Mouse (Mus musculus): ENCODE results near the gene Gm44579. TPM values are rescaled to one million over a fixed set of nuclear protein-coding genes. Genes with fewer than 3 reads are reported as not detected.

Gene Gm44579
- polyA plus RNA-seq, 1 experiment from 2014 or later: not detected

DNA sequence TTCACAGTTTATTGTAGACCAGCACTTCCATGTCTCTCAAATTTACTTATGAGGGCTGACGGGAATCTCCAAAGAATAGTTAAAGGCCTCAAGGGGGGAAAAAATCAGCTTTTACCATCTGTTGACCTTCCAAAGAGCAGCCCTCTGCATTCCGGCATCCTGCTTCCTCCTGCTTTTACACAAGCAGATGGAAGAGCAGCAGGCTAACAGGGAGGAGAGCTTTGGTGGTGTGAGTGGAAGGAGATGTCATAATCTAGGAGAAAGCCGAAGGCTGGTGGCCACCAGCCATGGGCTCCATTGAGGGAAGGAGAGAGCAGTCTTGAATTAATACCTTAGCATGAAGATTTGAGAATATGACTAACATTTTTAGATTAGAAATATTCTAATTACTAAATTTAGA is 72.4 kb downstream of the Gm44579 start:
- H3K27me3 ChIP-seq (replicated peaks; ENCODE audit: control insufficient read depth, insufficient read depth, low read length): no peaks in the 10 kb centered on the region
- H3K4me1 ChIP-seq (replicated peaks; ENCODE audit: control insufficient read depth, insufficient read depth, low read length): peaks cover 14% of the 10 kb centered on the region
- H3K9me3 ChIP-seq (ENCODE audit: control insufficient read depth, low read length): no peaks in the 10 kb centered on the region
- H3K4me3 ChIP-seq (replicated peaks; ENCODE audit: low read length): no peak overlapping the region
- ATAC-seq: no peak
- WGBS: 92% methylated on average over 3 of the region's 3 CpGs
- H3K4me2 ChIP-seq (ENCODE audit: low read length): no peak overlapping the region
- no peak overlapping the region for H3K9ac ChIP-seq (replicated peaks; ENCODE audit: low read depth, low read length)
- no peak overlapping the region for H3K27ac ChIP-seq (ENCODE audit: low read length)
- no peaks in the 10 kb centered on the region for H3K36me3 ChIP-seq (ENCODE audit: control insufficient read depth, insufficient read depth)

DNA sequence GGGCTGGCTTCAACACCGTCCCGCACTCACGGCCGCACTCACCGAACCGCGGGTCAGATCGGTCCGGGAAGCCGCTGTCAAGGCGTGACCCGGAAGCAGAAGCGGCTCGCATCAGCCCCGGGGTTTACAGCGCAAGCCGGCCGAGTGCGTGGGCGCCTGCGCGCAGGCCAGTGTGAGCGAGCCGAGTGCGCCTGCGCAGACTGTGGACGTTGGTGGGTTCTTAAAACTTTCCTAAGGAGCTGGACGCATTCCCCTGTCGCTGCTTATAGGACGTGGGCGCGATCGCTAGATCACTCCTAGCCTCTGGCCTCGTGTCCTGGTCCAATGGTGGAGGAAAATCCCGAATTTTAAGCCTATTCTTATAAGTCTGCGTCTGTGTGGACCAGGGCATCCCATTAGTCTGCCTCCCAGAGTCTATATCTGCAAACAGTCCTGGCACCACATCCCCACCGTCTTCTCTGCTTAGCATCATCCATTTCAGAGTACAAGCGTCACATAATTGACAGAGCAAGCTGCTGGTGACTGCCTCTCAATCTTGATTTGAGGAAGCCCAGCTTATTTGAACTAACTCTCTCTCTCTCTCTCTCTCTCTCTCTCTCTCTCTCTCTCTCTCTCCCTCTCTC is 75.1 kb downstream of the Gm44579 start:
- H3K27ac ChIP-seq (ENCODE audit: low read length): peak overlapping the region; percentile 42; the same call in 1 of the 2 replicates
- H3K4me3 ChIP-seq (replicated peaks; ENCODE audit: low read length): peak overlapping the region; percentile 86
- no peaks in the 10 kb centered on the region for H3K27me3 ChIP-seq (replicated peaks; ENCODE audit: control insufficient read depth, insufficient read depth, low read length)
- no peaks in the 10 kb centered on the region for H3K9me3 ChIP-seq (ENCODE audit: control insufficient read depth, low read length)
- peaks cover 14% of the 10 kb centered on the region for H3K4me1 ChIP-seq (replicated peaks; ENCODE audit: control insufficient read depth, insufficient read depth, low read length)
- ATAC-seq: peak; percentile 99
- peaks cover 13% of the 10 kb centered on the region for H3K36me3 ChIP-seq (ENCODE audit: control insufficient read depth, insufficient read depth)
- H3K4me2 ChIP-seq (ENCODE audit: low read length): peak overlapping the region; percentile 94
- peak overlapping the region; percentile 94 for H3K9ac ChIP-seq (replicated peaks; ENCODE audit: low read depth, low read length)
- WGBS: under 1% methylated on average over 38 of the region's 38 CpGs

DNA sequence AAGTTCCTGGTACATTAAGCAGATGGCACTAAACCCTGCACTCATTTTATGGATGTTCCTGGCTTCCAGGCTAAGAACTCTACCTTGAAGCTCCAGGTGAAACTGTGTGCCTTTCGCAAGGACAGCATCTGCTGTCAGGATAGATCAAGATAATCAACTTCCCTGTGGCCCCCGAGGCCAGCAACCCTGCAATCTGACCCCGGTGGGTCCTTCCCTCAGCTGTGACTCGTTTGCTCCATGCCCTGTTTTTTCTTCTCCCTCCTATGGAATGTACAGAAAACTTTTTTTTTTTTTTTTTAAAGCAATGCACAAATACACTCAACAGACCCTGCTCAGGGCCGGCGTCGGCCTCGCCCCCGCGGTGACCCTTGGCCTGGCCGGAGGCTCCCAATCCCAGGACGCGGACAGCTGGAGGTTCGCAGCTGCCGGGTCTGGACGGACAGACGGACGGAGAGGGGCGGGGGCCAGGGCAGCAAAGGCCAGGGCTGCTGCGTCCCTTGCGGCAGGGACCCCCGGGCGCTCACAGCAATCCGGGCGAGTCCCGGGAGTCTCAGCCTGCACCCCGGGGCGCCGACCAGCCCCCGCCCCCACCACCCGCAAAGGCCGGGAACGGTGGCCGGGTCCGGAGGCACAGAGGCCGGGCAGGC is 75.8 kb downstream of the Gm44579 start:
- peak overlapping the region; percentile 86 for H3K4me3 ChIP-seq (replicated peaks; ENCODE audit: low read length)
- no peaks in the 10 kb centered on the region for H3K9me3 ChIP-seq (ENCODE audit: control insufficient read depth, low read length)
- peaks cover 17% of the 10 kb centered on the region for H3K36me3 ChIP-seq (ENCODE audit: control insufficient read depth, insufficient read depth)
- H3K27ac ChIP-seq (ENCODE audit: low read length): peak overlapping the region; percentile 42
- under 1% methylated on average over 35 of the region's 36 CpGs for WGBS
- peak; percentile 39 for ATAC-seq
- peak overlapping the region; percentile 94 for H3K4me2 ChIP-seq (ENCODE audit: low read length)
- H3K9ac ChIP-seq (replicated peaks; ENCODE audit: low read depth, low read length): peak overlapping the region; percentile 94
- H3K27me3 ChIP-seq (replicated peaks; ENCODE audit: control insufficient read depth, insufficient read depth, low read length): no peaks in the 10 kb centered on the region
- H3K4me1 ChIP-seq (replicated peaks; ENCODE audit: control insufficient read depth, insufficient read depth, low read length): peaks cover 14% of the 10 kb centered on the region

DNA sequence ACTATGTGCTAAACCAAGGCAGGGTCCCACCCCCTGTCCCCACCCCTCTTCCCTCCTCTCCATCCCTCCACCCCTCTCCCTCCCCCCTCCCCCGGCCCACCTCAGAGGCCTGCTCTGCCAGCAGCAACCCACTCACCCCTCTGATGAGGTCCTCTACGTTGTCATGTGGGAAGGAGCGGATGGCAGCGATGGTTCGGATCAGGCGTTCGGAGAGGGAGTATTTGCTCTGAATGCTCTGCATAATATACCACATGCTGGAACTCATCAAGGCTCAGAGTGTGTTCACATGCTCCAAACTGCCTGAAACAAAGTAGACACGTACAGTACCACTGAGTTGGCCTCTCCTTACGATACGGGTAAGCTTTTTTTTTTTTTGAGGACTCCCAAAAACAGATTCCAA is 78.3 kb downstream of the Gm44579 start:
- Histone ChIP-seq H3K27me3 (replicated peaks; ENCODE audit: control insufficient read depth, insufficient read depth, low read length) (no peaks in the 10 kb centered on the region), H3K4me2 (ENCODE audit: low read length) (no peak overlapping the region), H3K9me3 (ENCODE audit: control insufficient read depth, low read length) (no peaks in the 10 kb centered on the region), H3K4me1 (replicated peaks; ENCODE audit: control insufficient read depth, insufficient read depth, low read length) (peaks cover 14% of the 10 kb centered on the region), H3K4me3 (replicated peaks; ENCODE audit: low read length) (no peak overlapping the region), H3K27ac (ENCODE audit: low read length) (no peak overlapping the region), H3K9ac (replicated peaks; ENCODE audit: low read depth, low read length) (no peak overlapping the region), H3K36me3 (ENCODE audit: control insufficient read depth, insufficient read depth) (peaks cover 17% of the 10 kb centered on the region)
- no peak for ATAC-seq
- WGBS: 85% methylated on average over 10 of the region's 10 CpGs

DNA sequence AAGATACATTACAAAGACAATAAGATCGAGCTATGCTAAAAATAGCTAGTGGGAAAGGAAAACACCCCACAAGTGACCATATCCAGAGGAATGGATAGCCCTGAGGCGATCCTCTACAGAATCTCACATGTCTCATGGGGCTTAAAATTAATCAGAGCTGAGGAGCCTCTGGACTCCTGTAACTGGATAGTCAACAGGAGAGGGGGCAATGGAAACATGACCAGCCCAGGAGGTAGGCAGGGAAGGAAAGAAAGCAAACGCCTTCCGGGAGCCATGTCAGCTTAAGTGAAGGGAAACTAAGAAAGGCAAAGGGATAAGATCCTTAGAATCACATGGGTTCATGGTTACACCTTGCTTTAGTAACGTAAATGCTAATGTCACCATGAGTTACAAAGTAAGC is 80.0 kb downstream of the Gm44579 start:
- Histone ChIP-seq H3K9ac (replicated peaks; ENCODE audit: low read depth, low read length) (no peak overlapping the region), H3K36me3 (ENCODE audit: control insufficient read depth, insufficient read depth) (peaks cover 26% of the 10 kb centered on the region), H3K9me3 (ENCODE audit: control insufficient read depth, low read length) (no peaks in the 10 kb centered on the region), H3K27me3 (replicated peaks; ENCODE audit: control insufficient read depth, insufficient read depth, low read length) (no peaks in the 10 kb centered on the region), H3K4me1 (replicated peaks; ENCODE audit: control insufficient read depth, insufficient read depth, low read length) (peaks cover 11% of the 10 kb centered on the region), H3K27ac (ENCODE audit: low read length) (no peak overlapping the region), H3K4me3 (replicated peaks; ENCODE audit: low read length) (no peak overlapping the region), H3K4me2 (ENCODE audit: low read length) (no peak overlapping the region)
- 94% methylated on average over 5 of the region's 5 CpGs for WGBS
- ATAC-seq: no peak

DNA sequence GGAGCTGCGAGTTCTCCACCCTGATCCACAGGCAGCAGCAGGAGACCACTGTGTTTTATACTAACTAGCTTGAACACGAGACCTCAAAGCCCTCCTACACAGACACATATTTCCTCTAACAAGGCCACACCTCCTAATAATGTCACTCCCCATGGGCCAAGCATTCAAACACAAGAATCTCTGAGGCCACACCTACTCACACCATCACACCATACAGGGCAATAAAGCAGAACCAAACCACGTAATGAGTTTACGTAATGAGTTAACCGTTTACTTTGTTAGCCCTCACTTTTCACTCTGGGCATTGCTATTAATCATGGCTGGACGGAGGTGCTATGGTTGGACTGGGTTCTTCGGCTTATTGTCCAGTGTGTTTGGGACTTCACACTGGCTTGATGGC is 81.0 kb downstream of the Gm44579 start:
- no peaks in the 10 kb centered on the region for H3K27me3 ChIP-seq (replicated peaks; ENCODE audit: control insufficient read depth, insufficient read depth, low read length)
- no peaks in the 10 kb centered on the region for H3K9me3 ChIP-seq (ENCODE audit: control insufficient read depth, low read length)
- peaks cover 36% of the 10 kb centered on the region for H3K36me3 ChIP-seq (ENCODE audit: control insufficient read depth, insufficient read depth)
- H3K4me1 ChIP-seq (replicated peaks; ENCODE audit: control insufficient read depth, insufficient read depth, low read length): peaks cover 8% of the 10 kb centered on the region
- H3K27ac ChIP-seq (ENCODE audit: low read length): no peak overlapping the region
- no peak overlapping the region for H3K4me2 ChIP-seq (ENCODE audit: low read length)
- H3K9ac ChIP-seq (replicated peaks; ENCODE audit: low read depth, low read length): no peak overlapping the region
- 80% methylated on average over 7 of the region's 7 CpGs for WGBS
- ATAC-seq: no peak
- no peak overlapping the region for H3K4me3 ChIP-seq (replicated peaks; ENCODE audit: low read length)

DNA sequence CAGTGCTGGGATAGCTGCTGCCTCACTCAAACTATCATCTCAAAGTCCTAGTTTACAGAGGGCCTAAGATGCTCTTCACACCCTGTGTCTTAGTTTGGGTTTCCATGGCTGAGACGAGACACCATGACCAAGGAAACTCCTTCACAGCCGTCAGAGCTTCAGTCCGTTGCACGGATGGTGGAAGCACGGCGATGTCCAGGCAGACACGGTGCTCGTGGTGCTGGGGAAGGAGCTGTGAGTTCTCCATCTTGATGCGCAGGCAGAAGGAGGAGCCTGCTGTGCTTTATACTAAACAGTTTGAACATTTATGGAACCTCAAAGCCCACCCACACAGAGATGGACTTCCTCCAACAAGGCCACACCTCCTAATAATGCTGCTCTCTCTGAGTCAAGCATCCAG is 83.9 kb downstream of the Gm44579 start:
- Histone ChIP-seq H3K9ac (replicated peaks; ENCODE audit: low read depth, low read length) (no peak overlapping the region), H3K9me3 (ENCODE audit: control insufficient read depth, low read length) (no peaks in the 10 kb centered on the region), H3K4me3 (replicated peaks; ENCODE audit: low read length) (no peak overlapping the region), H3K4me1 (replicated peaks; ENCODE audit: control insufficient read depth, insufficient read depth, low read length) (no peaks in the 10 kb centered on the region), H3K27me3 (replicated peaks; ENCODE audit: control insufficient read depth, insufficient read depth, low read length) (no peaks in the 10 kb centered on the region), H3K36me3 (ENCODE audit: control insufficient read depth, insufficient read depth) (peaks cover 41% of the 10 kb centered on the region), H3K4me2 (ENCODE audit: low read length) (no peak overlapping the region), H3K27ac (ENCODE audit: low read length) (no peak overlapping the region)
- no peak for ATAC-seq
- WGBS: 94% methylated on average over 9 of the region's 9 CpGs

Other genes starting within 250 kb of the Gm44579 start
- 16.6 and 35.1 TPM in 2 replicates for gene Col2a1, start 216.3 kb downstream of the Gm44579 start, polyA plus RNA-seq (2015; fragmentation: Nextera tagmentation; extraction: Ambion mirVana)
- gene Pfkm, start 128.4 kb downstream of the Gm44579 start, polyA plus RNA-seq (2015; fragmentation: Nextera tagmentation; extraction: Ambion mirVana): 93.3 and 97.0 TPM in 2 replicates
- gene Senp1, start 127.2 kb downstream of the Gm44579 start, polyA plus RNA-seq (2015; fragmentation: Nextera tagmentation; extraction: Ambion mirVana): 26.9 and 30.9 TPM in 2 replicates
- 48.5 and 51.1 TPM in 2 replicates for gene Asb8, start 55.4 kb downstream of the Gm44579 start, polyA plus RNA-seq (2015; fragmentation: Nextera tagmentation; extraction: Ambion mirVana)
- gene Ccdc184, start 53.8 kb downstream of the Gm44579 start, polyA plus RNA-seq (2015; fragmentation: Nextera tagmentation; extraction: Ambion mirVana): 29.7 and 50.4 TPM in 2 replicates
- not detected in 2 replicates for gene Olfr288, start 25.4 kb downstream of the Gm44579 start, polyA plus RNA-seq (2015; fragmentation: Nextera tagmentation; extraction: Ambion mirVana)
- not detected in 2 replicates for gene Olfr287, start 79 bp upstream of the Gm44579 start, polyA plus RNA-seq (2015; fragmentation: Nextera tagmentation; extraction: Ambion mirVana)
- gene Olfr286, start 13.5 kb upstream of the Gm44579 start, polyA plus RNA-seq (2015; fragmentation: Nextera tagmentation; extraction: Ambion mirVana): not detected in 2 replicates
- gene H1fnt, start 36.3 kb upstream of the Gm44579 start, polyA plus RNA-seq (2015; fragmentation: Nextera tagmentation; extraction: Ambion mirVana): not detected in 2 replicates
- 3.9 and 5.7 TPM in 2 replicates for gene Zfp641, start 75.2 kb upstream of the Gm44579 start, polyA plus RNA-seq (2015; fragmentation: Nextera tagmentation; extraction: Ambion mirVana)
- gene Olfr285, start 96.4 kb upstream of the Gm44579 start, polyA plus RNA-seq (2015; fragmentation: Nextera tagmentation; extraction: Ambion mirVana): not detected in 2 replicates
- not detected in 2 replicates for gene Olfr284, start 120.0 kb upstream of the Gm44579 start, polyA plus RNA-seq (2015; fragmentation: Nextera tagmentation; extraction: Ambion mirVana)
- gene Olfr283, start 160.0 kb upstream of the Gm44579 start, polyA plus RNA-seq (2015; fragmentation: Nextera tagmentation; extraction: Ambion mirVana): not detected in 2 replicates
- not detected in 2 replicates for gene Olfr282, start 210.2 kb upstream of the Gm44579 start, polyA plus RNA-seq (2015; fragmentation: Nextera tagmentation; extraction: Ambion mirVana)
- not detected in 2 replicates for gene Olfr281, start 231.6 kb upstream of the Gm44579 start, polyA plus RNA-seq (2015; fragmentation: Nextera tagmentation; extraction: Ambion mirVana)
- not detected in 2 replicates for gene OR5BS1P, start 248.9 kb upstream of the Gm44579 start, polyA plus RNA-seq (2015; fragmentation: Nextera tagmentation; extraction: Ambion mirVana)